Mouse (Mus musculus): ENCODE measurements around the gene Olfr853. TPM values are rescaled to one million over a fixed set of nuclear protein-coding genes. Genes with fewer than 3 reads are reported as not detected.

The Olfr853 gene
- not detected in 2 replicates for polyA plus RNA-seq (2012; rRNA removed)

GRCm38 (mm10) chr9:19540976-19541375 lies at the start of gene Olfr853:
Gene Olfr853, minus strand, starts transcription at chr9:19541076.

DNA sequence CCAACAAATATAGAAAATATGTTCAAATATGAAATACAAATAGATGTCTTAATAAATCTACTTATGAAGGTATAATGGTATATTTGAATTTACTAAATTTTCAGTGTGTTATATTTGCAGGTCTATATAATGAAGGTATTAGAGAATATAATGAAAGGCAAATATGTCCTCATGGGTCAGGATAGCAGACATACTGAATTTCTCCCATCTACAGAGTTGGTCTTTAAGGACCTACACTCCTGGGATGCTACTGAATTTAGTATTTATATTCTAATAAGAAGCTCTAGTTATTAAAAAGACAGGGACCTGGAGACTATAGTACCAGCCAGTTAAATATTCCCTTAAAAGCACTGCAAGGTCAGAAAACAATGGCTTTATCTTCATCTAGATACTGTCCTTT lies 41.4 kb upstream of the Olfr853 start, which contains the start of gene Olfr855:
Olfr855 (plus strand) TSS at position 301 of the 400 bp plus-strand sequence.

DNA sequence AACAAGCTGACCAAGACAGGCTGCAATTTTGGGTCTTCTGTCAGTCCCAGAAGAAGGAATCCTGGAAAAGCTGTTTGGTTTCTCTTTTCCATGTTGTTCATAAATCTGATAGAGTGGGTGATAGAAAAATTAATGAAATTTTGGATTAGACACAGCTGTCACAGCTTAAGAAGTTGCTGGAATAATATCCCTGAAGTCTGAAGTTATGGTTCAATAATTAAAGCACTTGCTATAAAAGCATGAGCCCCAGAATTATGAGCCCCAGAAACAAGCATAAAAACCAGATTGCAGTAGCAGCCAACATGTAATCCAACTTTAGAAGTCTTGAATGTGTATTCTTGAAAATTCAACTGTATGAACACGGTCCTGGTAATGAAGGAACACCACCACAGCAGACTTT lies 26.4 kb upstream of the Olfr853 start, which contains the start of gene Olfr854:
Olfr854 (minus strand) TSS at position 101 of the 400 bp plus-strand sequence.

DNA sequence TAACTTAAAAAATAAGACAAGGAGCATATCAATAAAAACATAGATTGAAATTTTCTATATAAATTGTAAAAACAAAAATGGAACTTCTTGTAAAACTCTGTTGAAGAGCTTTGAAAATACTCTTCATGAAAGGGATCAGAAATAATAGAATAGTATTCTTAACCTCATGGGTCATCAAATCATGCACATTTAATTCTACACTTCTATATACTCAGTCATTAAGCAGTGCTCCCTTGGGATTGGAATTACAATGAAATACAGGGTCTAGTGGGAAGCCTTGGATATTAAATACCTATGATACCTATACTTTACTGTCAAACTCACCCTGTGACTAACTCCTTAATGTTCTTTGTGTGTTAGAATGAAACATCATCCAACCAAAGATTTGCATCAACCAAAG lies 47.9 kb downstream of the Olfr853 start, which contains the start of gene Olfr851:
Olfr851 (plus strand) TSS at position 301 of the 400 bp plus-strand sequence.

Other genes with a start within 250 kb of the Olfr853 start
- not detected in 2 replicates for gene Olfr844, start 224.7 kb downstream of the Olfr853 start, polyA plus RNA-seq (2012; rRNA removed)
- gene Olfr845, start 204.6 kb downstream of the Olfr853 start, polyA plus RNA-seq (2012; rRNA removed) = not detected in 2 replicates
- gene Olfr846, start 177.1 kb downstream of the Olfr853 start, polyA plus RNA-seq (2012; rRNA removed) = not detected in 2 replicates
- not detected in 2 replicates for gene Olfr847, start 162.4 kb downstream of the Olfr853 start, polyA plus RNA-seq (2012; rRNA removed)
- not detected in 2 replicates for gene Olfr849, start 100.8 kb downstream of the Olfr853 start, polyA plus RNA-seq (2012; rRNA removed)
- gene Olfr850, start 62.8 kb downstream of the Olfr853 start, polyA plus RNA-seq (2012; rRNA removed) = not detected in 2 replicates
- gene Olfr851, start 47.8 kb downstream of the Olfr853 start, polyA plus RNA-seq (2012; rRNA removed) = not detected in 2 replicates
- not detected in 2 replicates for gene Olfr854, start 26.3 kb upstream of the Olfr853 start, polyA plus RNA-seq (2012; rRNA removed)
- gene Olfr855, start 41.5 kb upstream of the Olfr853 start, polyA plus RNA-seq (2012; rRNA removed) = not detected in 2 replicates
- gene Zfp317, start 81.0 kb upstream of the Olfr853 start, polyA plus RNA-seq (2012; rRNA removed) = 29.1 and 32.6 TPM in 2 replicates
- 0.06 TPM in 1 of 2 replicates, not detected in the other for gene Olfr857, start 168.4 kb upstream of the Olfr853 start, polyA plus RNA-seq (2012; rRNA removed)
- gene Olfr58, start 239.2 kb upstream of the Olfr853 start, polyA plus RNA-seq (2012; rRNA removed) = not detected in 2 replicates

Measured in central nervous system, embryonic 11.5 days (tissue).